Mouse (Mus musculus): ENCODE results near the gene Stk16. TPM values are rescaled to one million over a fixed set of nuclear protein-coding genes. Genes with fewer than 3 reads are reported as not detected.

The Stk16 gene
- polyA plus RNA-seq, 1 experiment from 2014 or later: 129 TPM

Small RNA genes lying within 50 kb of the gene (microRNA-seq; reads per million reads assigned to microRNA genes)
- gene Gm27943: not detected

Other genes with a start within 250 kb of the Stk16 start
- 6.1 and 7.4 TPM in 2 replicates for gene Nhej1, start 85.6 kb upstream of the Stk16 start, polyA plus RNA-seq (2014; fragmentation: Nextera tagmentation; extraction: Ambion mirVana)
- gene Slc23a3, start 76.9 kb upstream of the Stk16 start, polyA plus RNA-seq (2014; fragmentation: Nextera tagmentation; extraction: Ambion mirVana): 0.39 TPM in 1 of 2 replicates, not detected in the other
- 44.4 and 47.6 TPM in 2 replicates for gene Cnppd1, start 68.1 kb upstream of the Stk16 start, polyA plus RNA-seq (2014; fragmentation: Nextera tagmentation; extraction: Ambion mirVana)
- gene Retreg2, start 68.1 kb upstream of the Stk16 start, polyA plus RNA-seq (2014; fragmentation: Nextera tagmentation; extraction: Ambion mirVana): 146 and 152 TPM in 2 replicates
- gene Zfand2b, start 42.2 kb upstream of the Stk16 start, polyA plus RNA-seq (2014; fragmentation: Nextera tagmentation; extraction: Ambion mirVana): 33.1 and 36.5 TPM in 2 replicates
- gene Abcb6, start 30.4 kb upstream of the Stk16 start, polyA plus RNA-seq (2014; fragmentation: Nextera tagmentation; extraction: Ambion mirVana): 38.3 and 49.1 TPM in 2 replicates
- gene Ankzf1, start 18.7 kb upstream of the Stk16 start, polyA plus RNA-seq (2014; fragmentation: Nextera tagmentation; extraction: Ambion mirVana): 20.0 and 20.2 TPM in 2 replicates
- 50.5 and 51.3 TPM in 2 replicates for gene Atg9a, start 18.6 kb upstream of the Stk16 start, polyA plus RNA-seq (2014; fragmentation: Nextera tagmentation; extraction: Ambion mirVana)
- gene Glb1l, start within 50 bp of the Stk16 start, polyA plus RNA-seq (2014; fragmentation: Nextera tagmentation; extraction: Ambion mirVana): 15.6 and 17.3 TPM in 2 replicates
- gene Tuba4a, start 9.0 kb downstream of the Stk16 start, polyA plus RNA-seq (2014; fragmentation: Nextera tagmentation; extraction: Ambion mirVana): 13.9 and 20.6 TPM in 2 replicates
- not detected in 2 replicates for gene A630095N17Rik, start 21.3 kb downstream of the Stk16 start, polyA plus RNA-seq (2014; fragmentation: Nextera tagmentation; extraction: Ambion mirVana)
- 35.9 and 36.9 TPM in 2 replicates for gene Dnajb2, start 25.6 kb downstream of the Stk16 start, polyA plus RNA-seq (2014; fragmentation: Nextera tagmentation; extraction: Ambion mirVana)
- gene Ptprn, start 53.7 kb downstream of the Stk16 start, polyA plus RNA-seq (2014; fragmentation: Nextera tagmentation; extraction: Ambion mirVana): 25.4 and 27.4 TPM in 2 replicates
- 193 and 254 TPM in 2 replicates for gene Resp18, start 67.6 kb downstream of the Stk16 start, polyA plus RNA-seq (2014; fragmentation: Nextera tagmentation; extraction: Ambion mirVana)
- 139 and 145 TPM in 2 replicates for gene Dnpep, start 107.2 kb downstream of the Stk16 start, polyA plus RNA-seq (2014; fragmentation: Nextera tagmentation; extraction: Ambion mirVana)
- gene Des, start 149.5 kb downstream of the Stk16 start, polyA plus RNA-seq (2014; fragmentation: Nextera tagmentation; extraction: Ambion mirVana): 1.1 TPM in 2 replicates
- gene Speg, start 164.5 kb downstream of the Stk16 start, polyA plus RNA-seq (2014; fragmentation: Nextera tagmentation; extraction: Ambion mirVana): 19.5 and 20.8 TPM in 2 replicates
- gene Gmppa, start 225.1 kb downstream of the Stk16 start, polyA plus RNA-seq (2014; fragmentation: Nextera tagmentation; extraction: Ambion mirVana): 58.6 and 64.5 TPM in 2 replicates
- 4.7 and 6.9 TPM in 2 replicates for gene Asic4, start 239.6 kb downstream of the Stk16 start, polyA plus RNA-seq (2014; fragmentation: Nextera tagmentation; extraction: Ambion mirVana)